Mouse (Mus musculus) midbrain, postnatal 0 days (tissue): ENCODE results near the gene Gm13420. TPM values are rescaled to one million over a fixed set of nuclear protein-coding genes. Genes with fewer than 3 reads are reported as not detected.

Source experiments
- ATAC-seq: fragments of 200-750 bp; cut with Nextera tagmentation; 2 replicates; pipeline ENCODE4 v1.8.0; 2017; ENCODE audit warnings: moderate number of reproducible peaks, mild to moderate bottlenecking, moderate TSS enrichment, moderate library complexity; ENCODE audit not compliant: low FRiP score
- DNase-seq: peaks from one replicate; pipeline ENCODE4 v3.0.0-alpha.2; 2015; ENCODE audit warnings: low spot score
- H3K27ac ChIP-seq: fragments of 300-500 bp; sonication (generic); 2 replicates; pipeline ENCODE4 v1.5.1; 2014; ENCODE audit warnings: low read depth, mild to moderate bottlenecking, low read length, mixed read lengths
- H3K27me3 ChIP-seq: fragments of 300-500 bp; sonication (generic); 2 replicates; pipeline ENCODE4 v1.6.1; 2014; ENCODE audit warnings: low read length, control low read depth, mixed read lengths; ENCODE audit not compliant: insufficient read depth
- H3K36me3 ChIP-seq: fragments of 300-500 bp; sonication (generic); 2 replicates; pipeline ENCODE4 v1.6.1; 2014; ENCODE audit warnings: low read length, control low read depth, mixed read lengths; ENCODE audit not compliant: insufficient read depth
- H3K4me1 ChIP-seq: fragments of 300-500 bp; sonication (generic); 2 replicates; pipeline ENCODE4 v1.6.1; 2014; ENCODE audit warnings: mild to moderate bottlenecking, control low read depth, antibody characterized with exemption, low read length, mixed read lengths; ENCODE audit not compliant: insufficient read depth
- H3K4me2 ChIP-seq: fragments of 300-500 bp; sonication (generic); 2 replicates; pipeline ENCODE4 v1.6.1; 2014; ENCODE audit warnings: low read depth, mild to moderate bottlenecking, low read length, mixed read lengths; ENCODE audit not compliant: poor library complexity, severe bottlenecking
- H3K4me3 ChIP-seq: fragments of 300-500 bp; sonication (generic); 2 replicates; pipeline ENCODE4 v1.5.1; 2014; ENCODE audit warnings: low read depth, mild to moderate bottlenecking, low read length, moderate library complexity
- H3K9ac ChIP-seq: fragments of 300-500 bp; sonication (generic); replicated peaks from 2 replicates; pipeline ENCODE4 v1.6.1; 2014; ENCODE audit warnings: mild to moderate bottlenecking, low read length, moderate library complexity, mixed read lengths; ENCODE audit not compliant: poor library complexity, severe bottlenecking
- H3K9me3 ChIP-seq: fragments of 300-500 bp; sonication (generic); 2 replicates; pipeline ENCODE4 v1.6.1; 2016; ENCODE audit warnings: low read length, control low read depth
- CTCF ChIP-seq: IDR thresholded peaks from 2 replicates; pipeline ENCODE4 v1.5.1; 2016; ENCODE audit warnings: antibody characterized with exemption, mild to moderate bottlenecking
- WGBS: fragments of 180-500 bp; shearing (Covaris S2); extraction: QIAGEN DNeasy Blood & Tissue Kit; methylation state at CpG from one replicate; pipeline ENCODE4 v1.1.7; 2014; 5-methylcytosine and 5-hydroxymethylcytosine counted together
- polyA plus RNA-seq: library from polyadenylated mRNA; unstranded; fragments of >200 nt; fragmentation: Nextera tagmentation; extraction: Ambion mirVana; gene quantifications from 2 replicates; pipeline ENCODE4 v1.2.1, GENCODE M21; 2015
- total RNA-seq: library from RNA; depleted of rRNA; stranded (reverse); fragments of >200 nt; gene quantifications from 2 replicates; pipeline ENCODE4 v1.2.3, GENCODE M21; 2014

Gene Gm13420
- total and polyA plus RNA-seq, 2 experiments from 2014 or later: 0.60 to 0.65 TPM

DNA sequence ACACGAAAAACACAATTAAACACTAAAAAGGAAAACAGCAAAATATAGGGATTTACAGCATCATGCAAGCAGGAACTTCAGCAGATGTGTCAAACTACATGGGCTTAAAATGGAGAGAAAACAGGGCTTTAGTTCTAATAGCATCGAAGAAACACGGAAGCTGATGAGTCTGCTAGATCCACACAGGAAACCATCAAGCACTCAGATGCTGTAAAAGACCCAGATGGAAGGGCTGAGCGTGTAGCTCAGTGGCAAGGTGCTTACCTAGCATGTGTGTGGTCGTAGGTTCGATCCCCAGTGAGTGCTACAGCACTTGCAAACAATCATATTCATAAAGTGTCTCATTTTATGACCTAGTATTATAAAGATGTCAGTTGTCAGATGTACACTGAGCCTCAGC lies 10.3 kb downstream of the Gm13420 start:
- WGBS: 92% methylated on average over 6 of the region's 6 CpGs

DNA sequence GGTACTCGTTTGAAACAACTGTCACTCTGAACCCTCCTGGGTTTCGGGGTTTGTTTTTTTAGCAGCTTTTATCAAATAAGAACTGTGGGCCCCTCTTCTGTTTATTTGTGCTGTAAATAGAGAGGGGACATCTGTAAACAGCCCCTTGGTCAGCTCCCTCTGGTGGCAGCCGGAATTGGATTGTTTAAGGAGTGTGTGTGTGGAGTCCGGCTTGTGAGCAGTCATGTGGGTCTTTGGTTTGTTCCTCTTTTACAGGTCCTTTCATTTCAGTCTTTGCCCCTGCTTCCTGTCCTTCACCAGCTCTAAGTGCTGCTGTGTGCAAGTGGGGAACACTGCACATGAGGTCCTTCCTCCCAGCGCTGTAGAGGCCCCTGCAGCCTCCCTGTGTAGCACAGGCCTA lies 12.1 kb downstream of the Gm13420 start:
- ATAC-seq (no peak), DNase-seq (no peak)
- H3K4me3 ChIP-seq: no peak overlapping the region
- peak; percentile 53 for TF ChIP-seq CTCF
- no peaks in the 10 kb centered on the region for H3K4me1 ChIP-seq
- H3K9ac ChIP-seq: no peak overlapping the region
- H3K36me3 ChIP-seq: peaks cover 41% of the 10 kb centered on the region
- H3K27me3 ChIP-seq: no peaks in the 10 kb centered on the region
- no peak overlapping the region for H3K4me2 ChIP-seq
- WGBS: 76% methylated on average over 5 of the region's 5 CpGs
- H3K27ac ChIP-seq: no peak overlapping the region
- H3K9me3 ChIP-seq: no peaks in the 10 kb centered on the region

More for the DNA sequence above, 10.3 kb downstream of the Gm13420 start:
- no peak overlapping the region for H3K4me3 ChIP-seq
- no peaks in the 10 kb centered on the region for H3K4me1 ChIP-seq
- H3K36me3 ChIP-seq: peaks cover 26% of the 10 kb centered on the region
- no peak overlapping the region for H3K27ac ChIP-seq
- H3K9ac ChIP-seq: no peak overlapping the region
- no peak overlapping the region for H3K4me2 ChIP-seq
- TF ChIP-seq CTCF: no peak
- no peak for DNase-seq
- H3K9me3 ChIP-seq: no peaks in the 10 kb centered on the region
- no peaks in the 10 kb centered on the region for H3K27me3 ChIP-seq
- ATAC-seq: no peak

DNA sequence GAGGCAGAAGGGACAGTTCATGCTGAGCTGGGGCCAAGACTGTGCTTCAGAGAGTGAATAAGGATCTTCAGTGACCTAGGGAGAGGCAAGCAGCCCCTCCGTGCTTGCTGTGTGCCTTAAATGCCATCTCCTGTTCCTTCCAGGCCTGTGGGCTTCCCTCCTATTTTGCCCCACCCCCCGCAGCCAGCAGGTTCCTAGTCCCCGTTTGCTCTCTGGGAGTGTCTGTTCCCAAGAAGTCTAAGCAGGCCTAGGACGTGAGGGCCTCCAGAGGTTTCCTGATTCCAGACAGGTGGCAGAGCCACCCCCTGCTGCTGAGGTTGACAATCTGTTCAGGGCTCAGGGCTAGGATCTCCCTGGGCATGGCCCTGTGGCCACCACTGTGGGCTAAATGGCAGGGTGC lies 12.7 kb downstream of the Gm13420 start:
- H3K9ac ChIP-seq: no peak overlapping the region
- H3K4me1 ChIP-seq: no peaks in the 10 kb centered on the region
- no peak for TF ChIP-seq CTCF
- H3K27me3 ChIP-seq: no peaks in the 10 kb centered on the region
- WGBS: 73% methylated on average over 4 of the region's 4 CpGs
- no peak overlapping the region for H3K4me2 ChIP-seq
- peaks cover 47% of the 10 kb centered on the region for H3K36me3 ChIP-seq
- no peak overlapping the region for H3K27ac ChIP-seq
- ATAC-seq (no peak), DNase-seq (no peak)
- no peak overlapping the region for H3K4me3 ChIP-seq
- no peaks in the 10 kb centered on the region for H3K9me3 ChIP-seq

DNA sequence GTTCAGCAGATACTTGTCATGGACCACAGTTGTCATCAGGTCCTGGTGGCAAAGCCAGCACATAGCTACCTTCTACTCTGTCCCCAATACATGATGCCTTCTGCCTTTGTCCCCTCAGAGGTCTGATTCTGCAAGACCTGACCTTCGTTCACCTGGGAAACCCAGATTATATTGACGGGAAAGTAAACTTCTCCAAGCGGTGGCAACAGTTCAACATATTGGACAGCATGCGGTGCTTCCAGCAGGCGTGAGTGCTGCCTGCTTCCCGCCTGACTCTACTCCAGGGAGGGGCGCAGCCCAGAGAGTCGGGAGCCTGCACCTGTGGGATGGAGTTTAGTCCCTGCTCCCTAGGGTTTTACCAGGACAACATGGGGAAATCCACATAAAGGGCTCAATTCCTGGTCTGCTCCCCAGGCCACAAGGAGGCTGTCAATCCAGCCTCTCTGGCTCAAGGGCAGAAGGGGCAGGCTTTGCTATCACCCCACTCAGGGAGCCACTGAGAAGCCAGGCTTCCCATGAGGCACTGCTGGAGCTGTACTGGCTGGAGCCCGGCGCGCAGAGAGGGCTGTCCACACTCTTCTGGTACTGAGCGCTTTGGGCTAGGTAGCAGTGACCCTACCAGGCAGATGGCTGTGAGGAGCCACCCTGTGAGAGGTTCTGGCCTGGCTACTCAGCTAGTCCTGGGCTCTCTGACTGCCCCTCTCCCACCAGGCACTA lies 14.1 kb downstream of the Gm13420 start:
- no peak overlapping the region for H3K9ac ChIP-seq
- ATAC-seq (no peak), DNase-seq (no peak)
- WGBS: 89% methylated on average over 12 of the region's 12 CpGs
- H3K9me3 ChIP-seq: no peaks in the 10 kb centered on the region
- TF ChIP-seq CTCF: no peak
- no peaks in the 10 kb centered on the region for H3K27me3 ChIP-seq
- no peaks in the 10 kb centered on the region for H3K4me1 ChIP-seq
- peaks cover 61% of the 10 kb centered on the region for H3K36me3 ChIP-seq
- H3K27ac ChIP-seq: no peak overlapping the region
- no peak overlapping the region for H3K4me2 ChIP-seq
- no peak overlapping the region for H3K4me3 ChIP-seq

DNA sequence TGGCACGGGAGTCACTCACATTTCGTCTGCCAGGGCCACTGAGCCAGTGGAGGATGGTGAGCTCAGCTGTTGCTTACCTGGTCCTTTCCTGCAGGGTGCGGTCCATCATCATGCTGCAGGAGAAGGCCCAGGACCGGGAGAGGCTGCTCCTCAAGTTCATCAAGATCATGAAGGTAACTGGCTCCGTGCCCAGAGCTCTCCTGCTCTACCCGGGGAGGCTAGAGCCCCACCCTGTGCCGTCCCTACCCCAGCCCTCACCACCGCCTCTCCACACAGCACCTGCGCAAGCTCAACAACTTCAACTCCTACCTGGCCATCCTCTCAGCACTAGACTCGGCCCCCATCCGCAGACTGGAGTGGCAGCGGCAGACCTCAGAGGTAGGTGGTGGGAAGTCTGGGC lies 15.8 kb downstream of the Gm13420 start:
- ATAC-seq (no peak), DNase-seq (no peak)
- H3K4me2 ChIP-seq: no peak overlapping the region
- H3K9me3 ChIP-seq: no peaks in the 10 kb centered on the region
- 96% methylated on average over 12 of the region's 12 CpGs for WGBS
- no peak overlapping the region for H3K4me3 ChIP-seq
- no peaks in the 10 kb centered on the region for H3K27me3 ChIP-seq
- no peaks in the 10 kb centered on the region for H3K4me1 ChIP-seq
- H3K9ac ChIP-seq: no peak overlapping the region
- TF ChIP-seq CTCF: no peak
- no peak overlapping the region for H3K27ac ChIP-seq
- H3K36me3 ChIP-seq: peaks cover 71% of the 10 kb centered on the region

DNA sequence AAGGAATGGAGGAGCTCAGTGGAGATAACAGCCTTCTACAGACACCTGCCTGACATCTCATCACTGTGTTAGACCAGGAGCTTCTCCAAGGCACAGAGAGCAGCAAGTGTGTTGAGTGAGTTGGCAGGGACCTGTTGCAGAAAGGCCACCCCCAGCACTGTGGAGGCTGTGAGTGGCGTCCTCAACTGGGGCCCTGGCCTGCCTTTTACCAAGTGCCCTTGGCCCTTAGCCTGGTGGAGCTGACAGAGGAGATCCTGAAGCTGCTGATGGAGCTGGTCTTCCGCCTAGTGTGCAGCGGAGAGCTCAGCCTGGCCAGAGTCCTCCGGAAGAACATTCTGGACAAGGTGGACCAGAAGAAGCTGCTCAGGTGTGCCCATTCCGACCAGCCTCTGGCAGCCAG lies 18.1 kb downstream of the Gm13420 start:
- Histone ChIP-seq H3K27me3 (no peaks in the 10 kb centered on the region), H3K4me3 (no peak overlapping the region), H3K36me3 (peaks cover 84% of the 10 kb centered on the region), H3K27ac (no peak overlapping the region), H3K4me2 (no peak overlapping the region), H3K9ac (no peak overlapping the region), H3K9me3 (no peaks in the 10 kb centered on the region), H3K4me1 (no peaks in the 10 kb centered on the region)
- ATAC-seq (no peak), DNase-seq (no peak)
- no peak for TF ChIP-seq CTCF
- WGBS: 98% methylated on average over 5 of the region's 5 CpGs
